Mouse (Mus musculus) left cerebral cortex, postnatal 14 days (tissue): Measurements from ENCODE around the gene Nfatc4. TPM values are rescaled to one million over a fixed set of nuclear protein-coding genes. Genes with fewer than 3 reads are reported as not detected.

ENCODE experiments used
- DNase-seq, 2 experiments: peaks; one replicate each; pipeline ENCODE4 v3.0.0; 2021 to 2022; ENCODE audit warnings: low spot score in 2 of 2, mixed read lengths in 1 of 2
- intact Hi-C: fragments of 180-260 bp; cut with DNase I; formaldehyde crosslinking; loops from one replicate; pipeline ENCODE4 v1.15.1; 2025
- long read RNA-seq, 2 experiments: library from polyadenylated mRNA; stranded (forward); transcript quantifications; one replicate each; pipeline ENCODE4 v2.0.0; 2021
- total RNA-seq, 2 experiments: library from RNA; stranded (reverse); gene quantifications; 2 replicates each; pipeline ENCODE4 v1.2.3; 2021

Nfatc4 gene
- 1 to 10 TPM; 3.0 to 4.0 TPM for total RNA-seq
- long read RNA-seq, experiment 1, partial matches to known transcripts = 1 of 1 reads
- long read RNA-seq, experiment 1, other reads (novel, unspliced or antisense) = 0 of 1 reads
- long read RNA-seq, experiment 2, partial matches to known transcripts = 0 of 2 reads
- long read RNA-seq, experiment 2, other reads (novel, unspliced or antisense) = 1 of 2 reads

- DNase-seq = peak in 1 of 2 experiments; percentile 34
- intact Hi-C loops = loop anchor here (5.0 kb wide), 2 partner anchors 39 to 94 kb away; no protein-coding TSS in a partner anchor
Observed at GRCm38 (mm10) chr14:55822991-55823762, at the start of gene Nfatc4. Gene Nfatc4, plus strand, starts transcription at chr14:55823144.

DNA sequence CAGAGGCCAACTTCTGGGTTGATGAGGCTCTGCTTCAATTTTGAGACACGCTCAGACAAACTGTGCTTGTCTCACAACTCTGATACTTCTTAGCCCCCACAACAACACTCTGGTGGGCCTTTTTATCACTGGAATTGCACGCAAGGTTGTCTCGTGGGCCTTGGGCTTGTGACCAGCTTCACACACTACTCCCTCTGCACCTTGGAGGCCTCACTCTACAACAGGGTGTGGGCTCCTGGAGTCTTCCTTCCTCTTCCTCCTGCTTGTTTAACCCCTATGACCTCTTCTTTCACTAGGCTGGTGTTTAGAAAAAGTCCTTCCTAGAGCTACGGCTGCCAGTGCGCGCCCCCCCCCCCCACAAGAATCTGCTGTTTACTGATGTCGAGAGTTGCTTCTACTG, 46.2 kb upstream of the Nfatc4 start:
- intact Hi-C loops = no loop called here
- no peak for DNase-seq

GRCm38 (mm10) chr14:55777176-55777575, 45.8 kb upstream of the Nfatc4 start:
- intact Hi-C loops = no loop called here
- DNase-seq = no peak

DNA sequence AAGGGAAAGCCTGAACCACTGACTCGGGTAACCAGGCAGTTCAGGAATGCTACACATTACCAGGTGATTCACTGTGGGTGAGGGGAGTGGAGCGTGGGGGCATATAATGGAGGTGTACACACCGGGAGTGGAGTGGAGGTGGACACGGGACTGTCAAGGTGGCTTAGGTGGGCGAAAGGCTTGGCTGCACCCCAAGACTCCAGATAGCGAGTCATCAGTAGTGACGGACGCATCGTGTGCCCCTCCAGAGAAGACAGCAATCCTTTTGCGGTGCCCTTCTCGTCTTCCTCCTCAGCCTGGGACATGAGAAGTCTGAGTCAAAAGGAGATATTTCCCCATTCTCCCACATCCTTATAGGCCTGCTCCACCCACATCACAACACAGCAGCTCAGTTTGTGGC, 45.1 kb upstream of the Nfatc4 start:
- DNase-seq = no peak
- intact Hi-C loops = no loop called here

GRCm38 (mm10) chr14:55778686-55779085, 44.3 kb upstream of the Nfatc4 start:
- intact Hi-C loops = no loop called here
- DNase-seq = no peak

DNA sequence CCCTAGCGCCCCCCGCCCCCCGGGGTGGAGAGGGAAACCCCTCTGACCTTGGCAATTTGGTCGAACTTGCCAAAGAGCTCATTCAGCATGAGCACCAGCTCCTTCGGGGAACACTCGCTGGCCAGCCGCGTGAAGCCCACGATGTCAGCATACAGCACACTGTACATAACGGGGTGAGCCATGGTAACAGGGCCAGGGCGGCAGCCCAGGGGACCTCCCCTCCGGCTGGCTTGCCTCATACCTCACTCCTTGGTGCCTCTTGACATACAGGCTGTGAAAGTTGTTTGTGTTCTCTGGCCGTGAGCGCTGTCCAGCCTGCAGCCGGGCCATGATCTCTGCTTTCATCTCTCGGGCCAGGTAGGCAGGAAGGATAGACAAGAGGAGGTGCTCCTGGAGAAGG, 43.3 kb upstream of the Nfatc4 start:
- intact Hi-C loops = loop anchor here (5.0 kb wide), 2 partner anchors 88 to 138 kb away; no protein-coding TSS in a partner anchor
- no peak for DNase-seq

DNA sequence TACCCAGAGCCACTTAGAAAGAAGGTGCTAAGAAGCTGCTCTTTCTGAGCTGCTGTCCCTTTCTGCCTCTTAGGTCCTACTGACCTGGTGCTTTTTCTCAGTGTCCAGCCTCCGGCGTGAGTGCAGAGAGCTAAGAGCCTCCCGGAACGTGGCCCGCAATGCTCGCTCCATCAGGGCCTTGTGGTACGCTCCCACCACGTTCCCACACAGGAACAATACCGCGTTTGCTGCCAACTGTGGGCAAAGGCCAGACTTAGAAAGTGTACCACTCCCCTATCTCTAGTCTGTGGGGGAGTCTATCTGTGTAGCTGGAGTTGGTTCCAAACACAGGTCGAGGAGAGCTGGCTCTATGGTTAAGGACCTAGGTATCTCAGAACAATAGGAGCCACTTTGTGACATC, 42.2 kb upstream of the Nfatc4 start:
- intact Hi-C loops = loop anchor here (5.0 kb wide), 2 partner anchors 87 to 137 kb away; no protein-coding TSS in a partner anchor
- peak in 1 of 2 experiments; percentile 3 for DNase-seq

- intact Hi-C loops = loop anchor here (5.0 kb wide), 2 partner anchors 86 to 136 kb away; no protein-coding TSS in a partner anchor
- DNase-seq = peak; percentile 65 to 74
Observed at GRCm38 (mm10) chr14:55781310-55781709, 41.6 kb upstream of the Nfatc4 start.

DNA sequence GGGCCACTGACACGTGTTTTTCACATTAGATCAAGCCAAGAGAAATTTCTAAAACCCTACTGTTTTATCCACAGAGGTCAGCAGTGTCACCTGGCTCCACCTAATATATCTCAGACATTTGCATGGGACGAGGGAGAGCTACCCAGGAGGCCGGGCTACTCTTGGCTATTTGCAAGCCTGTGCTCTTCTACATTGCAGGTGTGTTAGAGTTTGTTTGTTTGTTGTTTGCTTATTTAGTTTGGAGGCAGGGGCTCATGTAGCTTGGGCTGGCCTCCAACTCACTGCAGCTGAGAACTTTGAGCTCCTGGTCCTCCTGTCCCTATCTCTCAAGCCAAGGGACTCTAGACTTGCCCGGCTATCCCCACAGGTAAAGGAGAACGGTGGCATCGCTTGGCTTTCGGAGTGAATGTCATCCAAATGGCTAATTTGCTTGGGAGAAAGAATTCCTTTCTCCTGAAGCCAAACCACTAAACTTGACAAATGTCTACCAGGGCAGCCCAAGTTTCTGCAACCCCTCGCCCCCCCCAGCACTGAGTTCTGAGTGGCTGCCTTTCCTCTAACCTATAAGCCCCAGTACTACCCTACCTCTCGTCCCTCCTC, 40.5 kb upstream of the Nfatc4 start:
- DNase-seq = peak in 1 of 2 experiments; percentile 1
- intact Hi-C loops = loop anchor here (5.0 kb wide), 2 partner anchors 85 to 135 kb away; no protein-coding TSS in a partner anchor

GRCm38 (mm10) chr14:55783171-55783957, 39.6 kb upstream of the Nfatc4 start:
- intact Hi-C loops = loop anchor here (5.0 kb wide), 2 partner anchors 84 to 134 kb away; no protein-coding TSS in a partner anchor
- peak in 1 of 2 experiments; percentile 2 for DNase-seq

GRCm38 (mm10) chr14:55783958-55784235, 39.0 kb upstream of the Nfatc4 start, which contains the start of gene Adcy4:
Gene Adcy4, minus strand, starts transcription at chr14:55784095.
- DNase-seq = no peak
- intact Hi-C loops = loop anchor here (5.0 kb wide), 2 partner anchors 83 to 133 kb away; no protein-coding TSS in a partner anchor

- intact Hi-C loops = no loop called here
- DNase-seq = no peak
Observed at GRCm38 (mm10) chr14:55785195-55785594, 37.7 kb upstream of the Nfatc4 start.

DNA sequence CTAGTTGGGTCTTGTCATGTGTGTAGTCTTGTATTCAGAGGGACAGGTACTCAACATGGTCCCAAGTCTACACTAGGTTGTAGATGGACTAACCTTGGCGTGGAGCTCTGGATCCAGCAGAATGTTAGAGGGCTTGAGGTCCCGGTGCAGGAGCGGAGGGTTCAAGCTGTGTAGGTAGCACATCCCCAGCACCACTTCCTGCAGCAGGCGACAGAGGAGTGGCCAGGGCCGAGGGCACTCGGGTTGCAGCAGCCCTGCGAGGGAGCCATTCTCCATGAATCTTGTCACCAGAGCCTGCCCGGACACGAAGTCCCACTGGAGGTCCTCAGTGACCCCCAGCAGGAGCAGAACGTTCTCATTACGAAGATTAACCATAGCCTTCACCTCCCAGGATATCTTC, 35.2 kb upstream of the Nfatc4 start:
- no peak for DNase-seq

GRCm38 (mm10) chr14:55788256-55789050, 34.5 kb upstream of the Nfatc4 start, which contains the start of gene Ripk3:
Gene Ripk3, minus strand, starts transcription at chr14:55788865.
- intact Hi-C loops = no loop called here
- no peak for DNase-seq

More for the DNA sequence above, 35.2 kb upstream of the Nfatc4 start:
- intact Hi-C loops = no loop called here

DNA sequence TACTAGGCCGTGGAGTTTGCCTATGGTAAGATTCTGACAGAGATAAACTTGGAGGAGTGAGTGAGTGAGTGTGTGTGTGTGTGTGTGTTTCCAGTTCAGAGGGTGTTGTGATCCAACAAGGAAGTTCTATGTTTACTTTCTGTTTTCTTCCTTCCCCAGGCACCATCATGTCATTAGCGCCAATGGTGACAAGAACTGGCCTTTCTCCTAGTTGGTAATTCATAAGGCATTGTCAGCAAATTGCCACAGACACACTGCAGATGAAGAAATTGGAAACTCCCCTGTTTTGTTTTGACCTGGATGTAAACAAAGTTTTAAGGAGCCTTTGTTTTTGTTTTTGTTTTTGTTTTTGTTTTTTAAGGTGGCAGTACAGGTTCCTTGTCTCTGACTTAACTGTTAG, 29.5 kb upstream of the Nfatc4 start:
- no peak for DNase-seq
- intact Hi-C loops = no loop called here

GRCm38 (mm10) chr14:55793946-55794345, 29.0 kb upstream of the Nfatc4 start:
- intact Hi-C loops = no loop called here
- DNase-seq = no peak

GRCm38 (mm10) chr14:55795380-55796163, 27.4 kb upstream of the Nfatc4 start:
- intact Hi-C loops = no loop called here
- no peak for DNase-seq

GRCm38 (mm10) chr14:55814885-55815284, 8.1 kb upstream of the Nfatc4 start:
- peak; percentile 64 to 76 for DNase-seq
- intact Hi-C loops = no loop called here
